Mouse (Mus musculus): Measurements from ENCODE around the gene Slc22a16.

Gene Slc22a16

GRCm38 (mm10) chr10:40617973-40618372 lies 47.8 kb downstream of the Slc22a16 start:
- DNase-seq: no peak

- DNase-seq: no peak
These were observed 49.6 kb downstream of the Slc22a16 start for GRCm38 (mm10) chr10:40619760-40620159.

GRCm38 (mm10) chr10:40629140-40629539 lies 59.0 kb downstream of the Slc22a16 start:
- peak; percentile 57 for DNase-seq

- DNase-seq: peak; percentile 81
These were observed 59.6 kb downstream of the Slc22a16 start, which contains the start of gene Ddo for GRCm38 (mm10) chr10:40629656-40630311. TSS of gene Ddo (plus strand) at chr10:40630011.

- peak; percentile 64 for DNase-seq
These were observed 60.3 kb downstream of the Slc22a16 start for GRCm38 (mm10) chr10:40630457-40630856.

- DNase-seq: no peak
These were observed 60.8 kb downstream of the Slc22a16 start for GRCm38 (mm10) chr10:40630961-40631360.

GRCm38 (mm10) chr10:40632087-40632486 lies 62.0 kb downstream of the Slc22a16 start:
- no peak for DNase-seq

- no peak for DNase-seq
These were observed 67.2 kb downstream of the Slc22a16 start for GRCm38 (mm10) chr10:40637331-40637730.

GRCm38 (mm10) chr10:40638276-40638675 lies 68.1 kb downstream of the Slc22a16 start:
- DNase-seq: peak; percentile 87

- DNase-seq: peak; percentile 57
These were observed 69.0 kb downstream of the Slc22a16 start for GRCm38 (mm10) chr10:40638823-40639819.

- DNase-seq: no peak
These were observed 70.3 kb downstream of the Slc22a16 start for GRCm38 (mm10) chr10:40640406-40640805.

GRCm38 (mm10) chr10:40641901-40642300 lies 71.8 kb downstream of the Slc22a16 start:
- peak; percentile 77 for DNase-seq

GRCm38 (mm10) chr10:40643126-40643525 lies 73.0 kb downstream of the Slc22a16 start:
- no peak for DNase-seq

GRCm38 (mm10) chr10:40644456-40644855 lies 74.3 kb downstream of the Slc22a16 start:
- no peak for DNase-seq

GRCm38 (mm10) chr10:40645346-40645745 lies 75.2 kb downstream of the Slc22a16 start:
- DNase-seq: no peak

- no peak for DNase-seq
These were observed 78.6 kb downstream of the Slc22a16 start for GRCm38 (mm10) chr10:40648776-40649175.

- no peak for DNase-seq
These were observed 79.5 kb downstream of the Slc22a16 start for GRCm38 (mm10) chr10:40649634-40650033.

- DNase-seq: no peak
These were observed 81.5 kb downstream of the Slc22a16 start for GRCm38 (mm10) chr10:40651676-40652075.
